Mouse (Mus musculus) lung, postnatal 0 days (tissue): Measurements from ENCODE around the gene Gbp3. TPM values are rescaled to one million over a fixed set of nuclear protein-coding genes. Genes with fewer than 3 reads are reported as not detected.
A peak's percentile ranks its signal among the peaks of the same experiment; 100 is the strongest.

Experiments used
- ATAC-seq: fragments of 200-750 bp; cut with Nextera tagmentation; 2 replicates; pipeline ENCODE4 v1.8.0; 2017; ENCODE audit warnings: moderate library complexity
- DNase-seq: peaks from one replicate; pipeline ENCODE4 v3.0.0-alpha.2; 2016; ENCODE audit warnings: low spot score
- H3K27ac ChIP-seq: fragments of 300-500 bp; sonication (generic); 2 replicates; pipeline ENCODE4 v1.5.1; 2014; ENCODE audit warnings: antibody characterized with exemption, mild to moderate bottlenecking, low read length, mixed read lengths
- H3K27me3 ChIP-seq: fragments of 300-500 bp; sonication (generic); replicated peaks from 2 replicates; pipeline ENCODE4 v1.6.1; 2014; ENCODE audit warnings: low read length, mixed read lengths; ENCODE audit not compliant: insufficient read depth
- H3K36me3 ChIP-seq: fragments of 300-500 bp; sonication (generic); 2 replicates; pipeline ENCODE4 v1.6.1; 2014; ENCODE audit warnings: low read length, mixed read lengths; ENCODE audit not compliant: insufficient read depth
- H3K4me1 ChIP-seq: fragments of 300-500 bp; sonication (generic); 2 replicates; pipeline ENCODE4 v1.6.1; 2014; ENCODE audit warnings: antibody characterized with exemption, low read depth, low read length, mixed read lengths; ENCODE audit not compliant: insufficient read depth
- H3K4me2 ChIP-seq: fragments of 300-500 bp; sonication (generic); replicated peaks from 2 replicates; pipeline ENCODE4 v1.6.1; 2014; ENCODE audit warnings: low read depth, mild to moderate bottlenecking, low read length, moderate library complexity, mixed read lengths
- H3K4me3 ChIP-seq: fragments of 300-500 bp; sonication (generic); 2 replicates; pipeline ENCODE4 v1.5.1; 2014; ENCODE audit warnings: low read depth, low read length
- H3K9ac ChIP-seq: fragments of 300-500 bp; sonication (generic); replicated peaks from 2 replicates; pipeline ENCODE4 v1.6.1; 2014; ENCODE audit warnings: low read depth, mild to moderate bottlenecking
- H3K9me3 ChIP-seq: fragments of 300-500 bp; sonication (generic); 2 replicates; pipeline ENCODE4 v1.6.1; 2016; ENCODE audit warnings: low read length, mixed read lengths
- CTCF ChIP-seq: IDR thresholded peaks from 2 replicates; pipeline ENCODE4 v1.5.1; 2016; ENCODE audit warnings: antibody characterized with exemption, mild to moderate bottlenecking
- EP300 ChIP-seq: IDR thresholded peaks from 2 replicates; pipeline ENCODE4 v1.6.1; 2016; ENCODE audit warnings: antibody characterized with exemption, mild to moderate bottlenecking, control low read depth
- WGBS: fragments of 180-500 bp; shearing (Covaris S2); extraction: QIAGEN DNeasy Blood & Tissue Kit; methylation state at CpG from one replicate; pipeline ENCODE4 v1.1.7; 2014; 5-methylcytosine and 5-hydroxymethylcytosine counted together
- polyA plus RNA-seq: library from polyadenylated mRNA; unstranded; fragments of >200 nt; fragmentation: Nextera tagmentation; extraction: Ambion mirVana; gene quantifications from 2 replicates; pipeline ENCODE4 v1.2.1, GENCODE M21; 2015

The Gbp3 gene
- 7.5 and 7.8 TPM in 2 replicates for polyA plus RNA-seq

DNA sequence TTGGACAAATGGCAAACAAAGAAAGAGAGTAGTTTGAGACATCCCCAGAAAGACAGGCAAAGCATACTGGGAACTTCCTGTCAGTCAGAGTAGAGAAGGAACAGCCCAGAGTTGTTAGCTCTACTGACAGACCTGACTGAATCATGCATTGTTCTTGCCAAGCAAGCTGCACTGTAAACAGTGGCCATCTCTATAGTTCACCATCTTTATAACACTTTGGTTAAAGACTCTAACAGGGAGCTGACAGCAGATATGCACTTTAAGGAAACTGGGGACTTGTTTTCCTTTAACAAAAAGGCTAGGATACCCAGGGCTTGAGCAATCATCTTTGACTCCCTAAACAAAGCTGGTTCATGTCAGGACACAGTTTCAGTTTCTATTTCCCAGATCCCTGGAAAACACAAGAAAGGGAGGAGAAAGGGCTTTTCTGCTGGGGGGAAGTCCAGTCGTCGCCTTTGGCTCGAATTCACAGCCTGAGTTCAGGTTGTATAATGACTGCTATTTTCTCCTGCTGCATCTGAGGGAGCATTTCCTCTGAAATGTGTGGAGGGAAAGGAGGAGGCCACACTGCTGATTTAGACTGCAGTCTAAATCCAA is at the start of gene Gbp3:
TSS of gene Gbp3 (plus strand) at position 395 of the 597 bp plus-strand sequence.
- ATAC-seq (peak; percentile 50), DNase-seq (peak; percentile 64)
- TF ChIP-seq EP300 (no peak), CTCF (no peak)
- no peaks in the 10 kb centered on the region for H3K36me3 ChIP-seq
- no peaks in the 10 kb centered on the region for H3K27me3 ChIP-seq
- no peaks in the 10 kb centered on the region for H3K9me3 ChIP-seq
- no peak within 1 kb of the TSS for H3K9ac ChIP-seq
- H3K4me3 ChIP-seq = peak within 1 kb of the TSS; percentile 41
- peak within 1 kb of the TSS; percentile 56 for H3K4me2 ChIP-seq
- H3K27ac ChIP-seq = peak within 1 kb of the TSS; percentile 67
- 18% methylated on average over 3 of the region's 3 CpGs for WGBS
- H3K4me1 ChIP-seq = no peaks in the 10 kb centered on the region

DNA sequence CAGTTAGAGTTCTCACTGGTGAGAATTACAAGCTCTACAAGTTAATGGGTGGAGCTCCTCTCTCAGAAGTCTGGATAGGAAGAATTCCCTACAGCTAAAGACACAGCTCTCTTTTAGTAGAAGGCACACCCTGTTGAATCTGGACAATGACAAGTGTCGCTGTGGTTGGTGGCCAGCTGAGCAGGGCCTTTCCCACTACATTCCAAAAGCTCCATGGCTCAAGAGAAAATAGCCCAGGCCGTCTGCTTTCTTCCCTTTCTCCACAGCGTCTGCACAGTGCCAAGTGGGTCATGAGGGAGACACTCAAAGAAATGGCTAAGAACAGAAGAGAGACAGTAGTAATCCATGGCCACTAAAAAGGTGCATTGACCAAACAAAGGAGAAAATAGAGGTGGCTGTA is 31.7 kb upstream of the Gbp3 start:
- no peak for ATAC-seq
- H3K27me3 ChIP-seq = no peaks in the 10 kb centered on the region

DNA sequence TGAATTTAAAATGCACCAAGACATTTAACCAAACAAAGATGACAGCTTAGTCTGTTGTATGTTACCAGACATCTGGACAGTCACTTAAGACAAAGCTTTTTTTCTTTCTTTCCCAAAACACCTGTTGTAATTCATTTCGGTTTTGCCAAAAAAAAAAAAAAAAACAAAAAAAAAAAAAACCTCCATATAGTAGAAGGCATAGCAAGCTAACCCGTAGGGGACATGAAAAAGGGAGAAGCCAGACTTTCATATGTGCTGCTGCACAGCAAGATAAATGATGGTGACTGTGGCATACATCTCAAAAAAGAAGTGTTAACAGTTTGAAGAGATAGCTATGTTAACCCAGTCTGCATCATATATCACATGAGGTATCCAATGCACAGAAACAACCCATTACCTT is 30.2 kb upstream of the Gbp3 start:
- peak overlapping the region; percentile 86 for H3K4me2 ChIP-seq
- no peak for TF ChIP-seq EP300
- no peak for TF ChIP-seq CTCF
- WGBS = 29% methylated on average over 2 of the region's 2 CpGs
- H3K27ac ChIP-seq = peak overlapping the region; percentile 39
- no peak for ATAC-seq
- DNase-seq = no peak
- H3K27me3 ChIP-seq = no peaks in the 10 kb centered on the region
- H3K4me1 ChIP-seq = no peaks in the 10 kb centered on the region
- H3K36me3 ChIP-seq = no peaks in the 10 kb centered on the region
- no peaks in the 10 kb centered on the region for H3K9me3 ChIP-seq
- peak overlapping the region; percentile 63 for H3K4me3 ChIP-seq
- H3K9ac ChIP-seq = no peak overlapping the region

More for the DNA sequence above, 31.7 kb upstream of the Gbp3 start:
- H3K4me2 ChIP-seq = no peak overlapping the region
- no peaks in the 10 kb centered on the region for H3K36me3 ChIP-seq
- TF ChIP-seq CTCF (no peak), EP300 (no peak)
- no peak overlapping the region for H3K9ac ChIP-seq
- DNase-seq = no peak
- no peaks in the 10 kb centered on the region for H3K9me3 ChIP-seq
- H3K4me3 ChIP-seq = no peak overlapping the region
- H3K27ac ChIP-seq = no peak overlapping the region
- H3K4me1 ChIP-seq = no peaks in the 10 kb centered on the region
- WGBS = 81% methylated on average over 3 of the region's 3 CpGs

DNA sequence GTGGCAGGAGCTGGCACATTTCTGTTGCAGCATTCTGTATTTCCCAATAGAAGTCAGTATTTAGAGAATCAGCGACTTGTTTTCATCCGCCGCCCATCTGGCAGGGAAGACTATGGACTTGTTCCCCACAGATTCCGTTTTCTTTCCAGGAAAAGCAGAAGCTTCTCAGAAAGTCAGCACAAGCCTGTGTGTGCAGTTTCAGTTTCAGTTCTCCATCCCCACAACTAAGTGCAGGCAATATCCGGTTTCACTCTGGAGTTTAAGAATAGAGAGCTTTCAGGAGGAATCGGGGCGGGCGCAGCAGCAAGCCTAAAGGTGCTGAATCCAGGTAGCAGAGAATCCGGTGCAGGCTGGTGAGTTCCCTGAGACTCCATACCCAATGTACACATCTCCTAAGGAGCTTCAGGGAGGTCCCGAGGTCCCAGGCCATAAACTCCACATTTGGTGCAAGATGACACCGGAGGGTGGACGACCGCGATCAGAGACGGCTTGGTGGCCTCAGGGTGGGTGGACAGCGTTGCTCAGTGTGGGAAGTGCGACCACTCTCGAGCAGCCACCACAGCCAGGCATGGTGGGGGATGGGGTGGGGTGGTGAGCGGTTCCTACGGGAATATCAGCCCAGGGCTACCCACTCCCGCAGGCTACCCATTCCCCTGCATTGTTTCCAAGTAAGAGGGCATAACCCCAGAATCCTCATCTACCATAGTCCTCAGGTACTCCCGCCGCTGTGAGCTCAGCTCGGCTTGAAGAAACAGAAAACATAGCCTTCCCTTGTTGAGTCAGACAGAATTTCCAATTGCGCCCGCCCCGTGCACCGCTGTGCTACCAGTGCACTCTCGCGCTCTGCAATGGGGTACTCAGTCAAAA is 29.5 kb upstream of the Gbp3 start, which contains the start of gene Gbp7:
TSS of gene Gbp7 (plus strand) at position 256 of the 867 bp plus-strand sequence.
- no peaks in the 10 kb centered on the region for H3K36me3 ChIP-seq
- WGBS = 2% methylated on average over 30 of the region's 30 CpGs
- H3K4me2 ChIP-seq = peak within 1 kb of the TSS; percentile 86
- no peaks in the 10 kb centered on the region for H3K4me1 ChIP-seq
- peak; percentile 93 for DNase-seq
- no peaks in the 10 kb centered on the region for H3K27me3 ChIP-seq
- peak within 1 kb of the TSS; percentile 27 for H3K9ac ChIP-seq
- H3K4me3 ChIP-seq = peak within 1 kb of the TSS; percentile 63
- TF ChIP-seq CTCF = no peak
- peak; percentile 66 for TF ChIP-seq EP300
- ATAC-seq = peak; percentile 89
- no peaks in the 10 kb centered on the region for H3K9me3 ChIP-seq
- H3K27ac ChIP-seq = peak within 1 kb of the TSS; percentile 39

DNA sequence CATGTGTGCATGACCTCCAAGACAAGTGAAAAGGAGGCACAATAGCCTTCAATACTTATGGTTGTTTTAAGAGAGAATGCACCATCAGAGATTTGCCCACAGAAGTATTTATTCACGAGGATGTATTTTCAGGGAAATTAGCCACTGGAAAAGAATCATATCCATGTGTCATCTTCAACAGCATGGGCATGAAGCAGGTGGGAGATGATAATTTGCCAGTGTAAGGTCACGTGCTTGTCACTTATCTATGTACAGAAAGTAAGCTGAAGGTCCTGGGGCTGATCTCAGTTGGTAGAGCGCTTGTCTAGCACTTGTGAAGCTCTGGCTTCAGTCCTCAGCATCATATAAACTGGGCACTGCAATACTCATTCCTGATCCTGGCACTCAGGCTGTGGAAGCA is 28.2 kb upstream of the Gbp3 start:
- no peaks in the 10 kb centered on the region for H3K27me3 ChIP-seq
- no peak overlapping the region for H3K27ac ChIP-seq
- H3K4me3 ChIP-seq = no peak overlapping the region

DNA sequence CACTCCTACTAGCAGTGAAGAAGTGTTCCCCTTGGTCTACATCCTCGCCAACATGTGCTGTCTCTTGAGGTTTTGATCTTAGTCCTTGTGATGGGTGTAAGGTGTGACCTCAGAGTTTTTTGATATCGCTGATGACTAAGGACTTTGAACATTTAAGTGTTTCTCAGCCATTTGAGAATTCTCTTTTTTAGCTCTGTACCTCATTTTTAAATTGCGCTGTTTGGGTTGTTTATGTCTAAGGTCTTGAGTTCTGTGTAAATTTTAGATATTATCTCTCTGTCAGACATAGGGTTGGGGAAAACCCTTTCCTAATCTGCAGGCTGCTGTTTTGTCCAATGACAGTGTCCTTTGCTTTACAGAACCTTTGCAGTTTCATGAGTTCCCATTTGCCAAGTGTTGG is 26.6 kb upstream of the Gbp3 start:
- Histone ChIP-seq H3K4me2 (no peak overlapping the region), H3K36me3 (no peaks in the 10 kb centered on the region), H3K4me1 (no peaks in the 10 kb centered on the region), H3K4me3 (no peak overlapping the region), H3K27me3 (no peaks in the 10 kb centered on the region), H3K9ac (no peak overlapping the region), H3K27ac (no peak overlapping the region), H3K9me3 (no peaks in the 10 kb centered on the region)
- ATAC-seq (no peak), DNase-seq (no peak)
- 86% methylated on average over 3 of the region's 3 CpGs for WGBS
- no peak for TF ChIP-seq CTCF
- TF ChIP-seq EP300 = no peak

More for the DNA sequence above, 28.2 kb upstream of the Gbp3 start:
- WGBS = 85% methylated on average over 3 of the region's 3 CpGs
- Histone ChIP-seq H3K9me3 (no peaks in the 10 kb centered on the region), H3K36me3 (no peaks in the 10 kb centered on the region), H3K4me2 (no peak overlapping the region; the same call in 1 of the 2 replicates), H3K9ac (no peak overlapping the region), H3K4me1 (no peaks in the 10 kb centered on the region)
- DNase-seq = no peak
- no peak for ATAC-seq
- TF ChIP-seq CTCF (no peak), EP300 (no peak)
